Mouse (Mus musculus): ENCODE results near the gene Nfkbia. TPM values are rescaled to one million over a fixed set of nuclear protein-coding genes. Genes with fewer than 3 reads are reported as not detected.

Gene Nfkbia
- 27.9 and 38.5 TPM in 2 replicates for polyA plus RNA-seq (2015; fragmentation: Nextera tagmentation; extraction: Ambion mirVana)

DNA sequence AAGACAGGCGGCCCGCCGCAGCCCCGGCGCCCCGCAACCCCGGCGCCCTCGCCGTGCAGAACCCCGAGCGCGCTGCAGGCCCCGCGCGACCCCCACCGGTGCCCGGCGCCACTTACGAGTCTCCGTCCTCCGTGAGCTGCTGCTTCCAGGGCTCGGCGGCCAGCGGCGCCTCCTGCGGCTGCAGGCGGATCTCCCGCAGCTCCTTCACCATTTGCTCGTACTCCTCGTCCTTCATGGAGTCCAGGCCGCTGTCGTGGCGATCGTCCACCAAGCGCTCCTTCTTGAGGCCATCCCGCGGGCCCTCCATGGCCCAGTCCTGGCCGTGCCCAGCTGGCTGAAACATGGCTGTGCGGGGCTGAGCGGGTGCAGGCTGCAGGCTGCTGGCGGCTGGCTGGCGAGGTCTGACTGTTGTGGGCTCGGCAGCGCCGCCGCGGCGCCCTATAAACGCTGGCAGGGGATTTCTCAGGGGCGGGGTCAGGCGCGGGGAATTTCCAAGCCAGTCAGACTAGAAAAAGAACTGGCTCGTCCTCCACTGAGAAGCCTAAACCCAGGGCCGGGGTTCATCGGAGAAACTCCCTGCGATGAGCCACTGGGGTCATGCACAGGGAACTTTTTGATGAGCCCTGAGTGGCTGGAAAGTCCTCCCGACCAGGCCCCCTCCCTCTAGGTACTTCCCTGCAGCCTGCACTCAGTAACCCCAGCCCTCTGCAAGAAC, at the start of gene Nfkbia:
Gene Nfkbia, minus strand, starts transcription at position 464 of the 715 bp plus-strand sequence.
- Histone ChIP-seq H3K9ac (replicated peaks) (peak within 1 kb of the TSS; percentile 99), H3K9me3 (ENCODE audit: low read length) (no peaks in the 10 kb centered on the region), H3K4me2 (ENCODE audit: low read depth, low read length) (peak within 1 kb of the TSS; percentile 95), H3K4me1 (ENCODE audit: insufficient read depth) (peaks cover 35% of the 10 kb centered on the region), H3K27ac (ENCODE audit: low read depth) (peak within 1 kb of the TSS; percentile 100), H3K27me3 (ENCODE audit: insufficient read depth, low read length) (peaks cover 16% of the 10 kb centered on the region), H3K4me3 (ENCODE audit: low read depth, low read length) (peak within 1 kb of the TSS; percentile 99), H3K36me3 (replicated peaks; ENCODE audit: insufficient read depth, low read length) (peaks cover 36% of the 10 kb centered on the region)
- DNase-seq, result peak; percentile 93
- ATAC-seq, result peak; percentile 80
- under 1% methylated on average over 44 of the region's 58 CpGs for WGBS (ENCODE audit: insufficient replicate concordance)
- peak; percentile 75 for TF ChIP-seq EP300 (IDR thresholded peaks at IDR 0.05; ENCODE audit: low read depth)
- peak; percentile 43 for TF ChIP-seq CTCF (IDR thresholded peaks at IDR 0.05; ENCODE audit: low read depth)

DNA sequence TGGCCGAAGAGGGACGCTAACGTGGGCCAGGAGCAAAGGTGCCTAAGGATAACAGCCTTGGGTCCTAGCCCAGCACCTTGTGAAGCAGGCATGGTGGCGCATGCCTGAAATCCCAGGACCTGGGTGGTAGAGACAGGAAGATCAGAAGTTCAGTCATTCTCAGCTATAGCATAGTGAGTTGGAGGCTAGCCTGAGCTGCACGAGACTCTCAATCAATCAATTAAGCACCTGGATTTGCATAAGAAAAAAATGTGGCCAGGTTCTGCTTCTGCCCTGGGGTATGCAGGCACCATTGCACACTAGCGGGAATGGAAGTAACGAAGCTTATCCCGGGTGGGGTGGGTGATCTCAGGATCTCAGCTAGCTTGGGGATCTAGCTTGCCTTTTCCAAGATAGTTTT, 46.7 kb upstream of the Nfkbia start:
- Histone ChIP-seq H3K4me3 (ENCODE audit: low read depth, low read length) (no peak overlapping the region), H3K9me3 (ENCODE audit: low read length) (no peaks in the 10 kb centered on the region), H3K9ac (replicated peaks) (no peak overlapping the region), H3K4me1 (ENCODE audit: insufficient read depth) (no peaks in the 10 kb centered on the region), H3K27ac (ENCODE audit: low read depth) (no peak overlapping the region), H3K4me2 (ENCODE audit: low read depth, low read length) (no peak overlapping the region), H3K36me3 (replicated peaks; ENCODE audit: insufficient read depth, low read length) (no peaks in the 10 kb centered on the region), H3K27me3 (ENCODE audit: insufficient read depth, low read length) (peaks cover 3% of the 10 kb centered on the region; the same call in 1 of the 2 replicates)
- 60% methylated on average over 8 of the region's 8 CpGs for WGBS (ENCODE audit: insufficient replicate concordance)
- no peak for DNase-seq
- TF ChIP-seq CTCF (IDR thresholded peaks at IDR 0.05; ENCODE audit: low read depth), result no peak
- TF ChIP-seq EP300 (IDR thresholded peaks at IDR 0.05; ENCODE audit: low read depth), result no peak
- no peak for ATAC-seq

DNA sequence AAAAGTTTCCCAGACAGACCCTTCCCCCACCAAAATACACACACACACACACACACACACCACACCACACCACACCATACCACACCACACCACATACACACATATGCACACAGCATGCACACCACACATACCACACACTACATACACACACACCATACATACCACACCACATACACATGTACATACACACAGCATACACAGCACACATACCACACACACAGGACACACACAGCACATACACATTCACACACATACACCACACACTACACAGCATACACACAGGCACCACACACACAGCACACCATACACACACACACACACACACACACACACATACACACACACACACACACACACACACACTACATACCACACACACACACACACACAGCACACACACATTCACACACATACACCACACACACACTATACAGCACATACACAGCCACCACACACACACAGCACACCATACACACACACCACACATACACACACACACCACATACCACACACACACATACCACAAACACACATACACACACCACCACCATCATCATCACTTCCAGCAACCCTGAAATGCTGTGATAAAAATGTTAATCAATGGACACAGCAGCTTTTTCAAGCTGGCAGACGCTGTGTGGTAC, 46.0 kb upstream of the Nfkbia start:
- no peak for ATAC-seq
- Histone ChIP-seq H3K36me3 (replicated peaks; ENCODE audit: insufficient read depth, low read length) (no peaks in the 10 kb centered on the region), H3K4me3 (ENCODE audit: low read depth, low read length) (no peak overlapping the region), H3K9me3 (ENCODE audit: low read length) (no peaks in the 10 kb centered on the region), H3K4me1 (ENCODE audit: insufficient read depth) (no peaks in the 10 kb centered on the region), H3K27ac (ENCODE audit: low read depth) (no peak overlapping the region), H3K9ac (replicated peaks) (no peak overlapping the region), H3K27me3 (ENCODE audit: insufficient read depth, low read length) (peaks cover 3% of the 10 kb centered on the region; the same call in 1 of the 2 replicates), H3K4me2 (ENCODE audit: low read depth, low read length) (no peak overlapping the region)
- WGBS (ENCODE audit: insufficient replicate concordance), result 81% methylated on average over 1 of the region's 1 CpGs
- DNase-seq, result no peak
- TF ChIP-seq EP300 (IDR thresholded peaks at IDR 0.05; ENCODE audit: low read depth) (no peak), CTCF (IDR thresholded peaks at IDR 0.05; ENCODE audit: low read depth) (no peak)

- no peaks in the 10 kb centered on the region for H3K4me1 ChIP-seq (ENCODE audit: insufficient read depth)
- no peak for ATAC-seq
- H3K4me3 ChIP-seq (ENCODE audit: low read depth, low read length), result no peak overlapping the region
- no peak overlapping the region for H3K27ac ChIP-seq (ENCODE audit: low read depth)
- 63% methylated on average over 7 of the region's 7 CpGs for WGBS (ENCODE audit: insufficient replicate concordance)
- H3K27me3 ChIP-seq (ENCODE audit: insufficient read depth, low read length), result peaks cover 3% of the 10 kb centered on the region; the same call in 1 of the 2 replicates
- no peaks in the 10 kb centered on the region for H3K36me3 ChIP-seq (replicated peaks; ENCODE audit: insufficient read depth, low read length)
- no peak for TF ChIP-seq CTCF (IDR thresholded peaks at IDR 0.05; ENCODE audit: low read depth)
- no peak for TF ChIP-seq EP300 (IDR thresholded peaks at IDR 0.05; ENCODE audit: low read depth)
- H3K9ac ChIP-seq (replicated peaks), result no peak overlapping the region
- DNase-seq, result no peak
- H3K4me2 ChIP-seq (ENCODE audit: low read depth, low read length), result no peak overlapping the region
- no peaks in the 10 kb centered on the region for H3K9me3 ChIP-seq (ENCODE audit: low read length)
Measured at GRCm38 (mm10) chr12:55537742-55538141, 45.3 kb upstream of the Nfkbia start.

DNA sequence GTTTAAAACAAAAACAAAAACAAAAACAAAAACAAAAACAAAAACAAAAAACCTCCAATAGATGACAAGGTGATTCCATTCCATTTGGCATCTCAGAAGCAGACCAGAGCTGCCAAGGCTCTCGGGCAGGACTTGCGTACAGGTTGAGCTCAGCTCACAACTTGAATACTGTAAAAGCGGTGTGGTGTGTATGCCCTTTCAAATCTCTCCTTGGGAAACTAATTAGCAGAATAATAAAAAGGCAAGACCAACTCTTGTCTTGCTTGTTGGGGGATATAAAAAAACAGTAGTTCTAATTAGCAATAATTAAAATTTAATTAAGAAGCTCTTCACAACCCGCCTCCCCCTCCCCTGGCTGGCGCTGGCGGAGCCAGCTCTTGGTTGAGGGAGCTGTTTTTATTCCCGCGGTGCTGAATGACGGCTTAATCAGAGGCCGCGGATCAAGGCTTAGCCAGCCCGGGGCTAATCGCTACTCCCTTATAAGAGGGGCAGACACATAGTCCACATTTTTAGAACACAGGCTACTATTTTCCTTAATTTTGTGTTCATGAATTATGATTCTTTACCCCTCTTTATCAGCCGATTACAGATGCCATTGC, 44.2 kb upstream of the Nfkbia start:
- Histone ChIP-seq H3K9ac (replicated peaks) (no peak overlapping the region), H3K27me3 (ENCODE audit: insufficient read depth, low read length) (peaks cover 3% of the 10 kb centered on the region; the same call in 1 of the 2 replicates), H3K4me2 (ENCODE audit: low read depth, low read length) (no peak overlapping the region), H3K9me3 (ENCODE audit: low read length) (no peaks in the 10 kb centered on the region), H3K4me3 (ENCODE audit: low read depth, low read length) (no peak overlapping the region), H3K4me1 (ENCODE audit: insufficient read depth) (no peaks in the 10 kb centered on the region), H3K27ac (ENCODE audit: low read depth) (no peak overlapping the region), H3K36me3 (replicated peaks; ENCODE audit: insufficient read depth, low read length) (no peaks in the 10 kb centered on the region)
- 11% methylated on average over 14 of the region's 14 CpGs for WGBS (ENCODE audit: insufficient replicate concordance)
- TF ChIP-seq CTCF (IDR thresholded peaks at IDR 0.05; ENCODE audit: low read depth), result no peak
- no peak for DNase-seq
- ATAC-seq, result no peak

All from liver, postnatal 0 days (tissue).